14 mouse cellular contexts compared by ENCODE assay signal in genomic region chr10:4065295-4066084, GRCm38 (mm10).
A peak's percentile ranks its signal among the peaks of the same experiment; 100 is the strongest.
DNase-seq lines count a peak whose midpoint lies in the region; ATAC-seq and TF ChIP-seq lines count a peak whose summit lies in the region.
"Had no signal": no experiment of that assay in that cellular context is flagged by ENCODE, and none has a peak within 500 bp of the region (broad histone marks: within the 10 kb centered on the region; RNA-seq: fewer than 3 reads in every experiment).

No protein-coding gene starts in this region.

- H3K27ac ChIP-seq in kidney, postnatal 0 days = no peak overlapping the region
- H3K27ac ChIP-seq in kidney, embryonic 14.5 days (ENCODE audit: low read depth, low read length) = no peak overlapping the region
- H3K27ac ChIP-seq in lung, embryonic 15.5 days = peak overlapping the region; percentile 69
- H3K27ac ChIP-seq in stomach, embryonic 15.5 days = peak overlapping the region; percentile 11; the same call in 1 of the 2 replicates
- H3K27ac ChIP-seq in heart, embryonic 11.5 days (ENCODE audit: low read depth, low read length) = no peak overlapping the region
- H3K27ac ChIP-seq: forebrain, embryonic 10.5 days; liver, embryonic 12.5 days; midbrain, embryonic 13.5 days; neural tube, embryonic 13.5 days had no signal

- TF ChIP-seq CTCF in kidney, postnatal 0 days (IDR thresholded peaks at IDR 0.05; ENCODE audit: low read depth) = no peak

- no peak overlapping the region for H3K4me3 ChIP-seq in kidney, postnatal 0 days (replicated peaks; ENCODE audit: low read depth, low read length)
- no peak overlapping the region for H3K4me3 ChIP-seq in kidney, embryonic 14.5 days (ENCODE audit: low read length)
- H3K4me3 ChIP-seq in lung, embryonic 15.5 days = no peak overlapping the region
- H3K4me3 ChIP-seq in stomach, embryonic 15.5 days (replicated peaks) = no peak overlapping the region
- H3K4me3 ChIP-seq in heart, embryonic 11.5 days (ENCODE audit: low read depth, low read length) = no peak overlapping the region
- H3K4me3 ChIP-seq: forebrain, embryonic 10.5 days; liver, embryonic 12.5 days; midbrain, embryonic 13.5 days; neural tube, embryonic 13.5 days had no signal

- no peak for ATAC-seq in kidney, postnatal 0 days (replicated peaks; ENCODE audit: low FRiP score, low read depth)
- ATAC-seq in kidney, embryonic 14.5 days (ENCODE audit: low FRiP score, low TSS enrichment) = no peak
- ATAC-seq in lung, embryonic 15.5 days (ENCODE audit: borderline replicate concordance, extremely low read depth, low FRiP score, low TSS enrichment) = peak; percentile 83
- no peak for ATAC-seq in stomach, embryonic 15.5 days (ENCODE audit: insufficient read depth, low FRiP score, low read depth)
- no peak for ATAC-seq in heart, embryonic 11.5 days (replicated peaks; ENCODE audit: insufficient number of reproducible peaks, low FRiP score, low TSS enrichment)
- ATAC-seq: liver, embryonic 12.5 days; midbrain, embryonic 13.5 days had no signal

- H3K4me1 ChIP-seq in kidney, postnatal 0 days (replicated peaks; ENCODE audit: insufficient read depth, low read length) = no peaks in the 10 kb centered on the region
- H3K4me1 ChIP-seq in kidney, embryonic 14.5 days (ENCODE audit: control insufficient read depth, insufficient read depth, low read length) = no peaks in the 10 kb centered on the region
- peaks cover 19% of the 10 kb centered on the region for H3K4me1 ChIP-seq in lung, embryonic 15.5 days
- H3K4me1 ChIP-seq in stomach, embryonic 15.5 days = peaks cover 5% of the 10 kb centered on the region
- H3K4me1 ChIP-seq in heart, embryonic 11.5 days (ENCODE audit: control insufficient read depth, insufficient read depth, low read length) = no peaks in the 10 kb centered on the region
- H3K4me1 ChIP-seq: forebrain, embryonic 10.5 days; liver, embryonic 12.5 days; midbrain, embryonic 13.5 days; neural tube, embryonic 13.5 days had no signal

- DNase-seq in kidney, postnatal 0 days (ENCODE audit: low spot score) = peak; percentile 27
- peak; percentile 14 for DNase-seq in brain, adult 2 months (ENCODE audit: low read depth, low spot score)
- DNase-seq in thymus, postnatal 14 days = no peak
- DNase-seq: gastrocnemius, postnatal 10 days; heart, postnatal 14 days; thymus, postnatal 4 days had no signal

- H3K4me2 ChIP-seq in kidney, postnatal 0 days (ENCODE audit: low read length) = no peak overlapping the region
- no peak overlapping the region for H3K4me2 ChIP-seq in kidney, embryonic 14.5 days (replicated peaks; ENCODE audit: low read depth, low read length)
- H3K4me2 ChIP-seq in lung, embryonic 15.5 days = no peak overlapping the region
- H3K4me2 ChIP-seq in stomach, embryonic 15.5 days = no peak overlapping the region
- no peak overlapping the region for H3K4me2 ChIP-seq in heart, embryonic 11.5 days
- H3K4me2 ChIP-seq: liver, embryonic 12.5 days; midbrain, embryonic 13.5 days; neural tube, embryonic 13.5 days had no signal

- no peaks in the 10 kb centered on the region for H3K36me3 ChIP-seq in kidney, postnatal 0 days (ENCODE audit: insufficient read depth, low read length)
- no peaks in the 10 kb centered on the region for H3K36me3 ChIP-seq in kidney, embryonic 14.5 days (ENCODE audit: control insufficient read depth, insufficient read depth, low read length)
- 0 out of 2 replicates have a peak, but pooled peaks cover 4% of the 10 kb centered on the region for H3K36me3 ChIP-seq in lung, embryonic 15.5 days
- no peaks in the 10 kb centered on the region for H3K36me3 ChIP-seq in stomach, embryonic 15.5 days
- peaks cover 6% of the 10 kb centered on the region for H3K36me3 ChIP-seq in heart, embryonic 11.5 days (ENCODE audit: control insufficient read depth, insufficient read depth, low read length)
- H3K36me3 ChIP-seq: midbrain, embryonic 13.5 days; neural tube, embryonic 13.5 days had no signal

- 64% methylated on average over 15 of the region's 15 CpGs for WGBS in kidney, postnatal 0 days
- WGBS in kidney, embryonic 14.5 days = 70% methylated on average over 15 of the region's 15 CpGs
- 51% methylated on average over 15 of the region's 15 CpGs for WGBS in lung, embryonic 15.5 days
- 58% methylated on average over 15 of the region's 15 CpGs for WGBS in stomach, embryonic 15.5 days
- whole genome bisulfite sequencing in heart, embryonic 11.5 days (ENCODE audit: insufficient replicate concordance) = 83% methylated on average over 15 of the region's 15 CpGs

- H3K9ac ChIP-seq in kidney, postnatal 0 days (ENCODE audit: low read depth, low read length) = no peak overlapping the region
- H3K9ac ChIP-seq in kidney, embryonic 14.5 days (ENCODE audit: low read depth, low read length) = no peak overlapping the region
- no peak overlapping the region for H3K9ac ChIP-seq in lung, embryonic 15.5 days
- no peak overlapping the region for H3K9ac ChIP-seq in stomach, embryonic 15.5 days
- no peak overlapping the region for H3K9ac ChIP-seq in heart, embryonic 11.5 days (ENCODE audit: low read depth, low read length)
- H3K9ac ChIP-seq: liver, embryonic 12.5 days; midbrain, embryonic 13.5 days; neural tube, embryonic 13.5 days had no signal

- no peaks in the 10 kb centered on the region for H3K9me3 ChIP-seq in kidney, postnatal 0 days (replicated peaks; ENCODE audit: low read length)
- no peaks in the 10 kb centered on the region for H3K9me3 ChIP-seq in kidney, embryonic 14.5 days (ENCODE audit: control insufficient read depth, low read length)
- no peaks in the 10 kb centered on the region for H3K9me3 ChIP-seq in lung, embryonic 15.5 days
- H3K9me3 ChIP-seq in stomach, embryonic 15.5 days = no peaks in the 10 kb centered on the region
- peaks cover 3% of the 10 kb centered on the region; the same call in 1 of the 2 replicates for H3K9me3 ChIP-seq in heart, embryonic 11.5 days (replicated peaks; ENCODE audit: control insufficient read depth, low read length)
- H3K9me3 ChIP-seq: forebrain, embryonic 10.5 days; liver, embryonic 12.5 days; midbrain, embryonic 13.5 days; neural tube, embryonic 13.5 days had no signal

- H3K27me3 ChIP-seq in kidney, postnatal 0 days (ENCODE audit: insufficient read depth, low read length) = no peaks in the 10 kb centered on the region
- H3K27me3 ChIP-seq in kidney, embryonic 14.5 days (ENCODE audit: control insufficient read depth, insufficient read depth, low read length) = no peaks in the 10 kb centered on the region
- no peaks in the 10 kb centered on the region for H3K27me3 ChIP-seq in lung, embryonic 15.5 days
- H3K27me3 ChIP-seq in stomach, embryonic 15.5 days (replicated peaks) = no peaks in the 10 kb centered on the region
- H3K27me3 ChIP-seq in heart, embryonic 11.5 days (ENCODE audit: control insufficient read depth, insufficient read depth, low read length) = no peaks in the 10 kb centered on the region
- H3K27me3 ChIP-seq: liver, embryonic 12.5 days; midbrain, embryonic 13.5 days; neural tube, embryonic 13.5 days had no signal

Comparison
In these comparisons a context has a peak if more than half of its experiments do, and no peak if none do; other contexts are left out.
1. H3K27ac ChIP-seq: peak in lung, embryonic 15.5 days (single experiment) and stomach, embryonic 15.5 days (single experiment); none in kidney, postnatal 0 days (single experiment), kidney, embryonic 14.5 days (single experiment) and heart, embryonic 11.5 days (single experiment).